Mouse (Mus musculus) liver, embryonic 14.5 days (tissue): ENCODE results near the gene Naip2.
"Not testable (repeated sequence)": the region's sequence is repeated elsewhere in the genome, so short reads cannot be mapped to it uniquely, and the experiment has no call there.

Experiments used
- CTCF ChIP-seq: IDR thresholded peaks from 2 replicates; pipeline ENCODE4 v1.5.1; 2016; ENCODE audit warnings: antibody characterized with exemption, low read depth, control low read depth
- EP300 ChIP-seq: IDR thresholded peaks from 2 replicates; pipeline ENCODE4 v1.6.1; 2016; ENCODE audit warnings: antibody characterized with exemption, low read depth

GRCm38 (mm10) chr13:100174360-100174759 lies 27.5 kb downstream of the Naip2 start:
- not testable (repeated sequence) for TF ChIP-seq EP300, CTCF
